Mouse (Mus musculus) neutrophil, adult 5-6 weeks (primary cell): ENCODE results near the gene Epor. TPM values are rescaled to one million over a fixed set of nuclear protein-coding genes. Genes with fewer than 3 reads are reported as not detected.

Source experiments
- ATAC-seq: fragments of 151-379, 151-347 bp; 2 replicates; pipeline ENCODE4 v1.8.0; 2017; ENCODE audit warnings: mild to moderate bottlenecking, moderate TSS enrichment; ENCODE audit not compliant: insufficient number of reproducible peaks, poor library complexity, low FRiP score, severe bottlenecking; ENCODE audit errors: extremely low read depth
- total RNA-seq: library from RNA; stranded (forward); fragments of 200-1000 nt; gene quantifications from 2 replicates; pipeline ENCODE4 v1.2.3, GENCODE M21; 2017

Epor gene
- total RNA-seq, 1 experiment from 2014 or later = not detected

DNA sequence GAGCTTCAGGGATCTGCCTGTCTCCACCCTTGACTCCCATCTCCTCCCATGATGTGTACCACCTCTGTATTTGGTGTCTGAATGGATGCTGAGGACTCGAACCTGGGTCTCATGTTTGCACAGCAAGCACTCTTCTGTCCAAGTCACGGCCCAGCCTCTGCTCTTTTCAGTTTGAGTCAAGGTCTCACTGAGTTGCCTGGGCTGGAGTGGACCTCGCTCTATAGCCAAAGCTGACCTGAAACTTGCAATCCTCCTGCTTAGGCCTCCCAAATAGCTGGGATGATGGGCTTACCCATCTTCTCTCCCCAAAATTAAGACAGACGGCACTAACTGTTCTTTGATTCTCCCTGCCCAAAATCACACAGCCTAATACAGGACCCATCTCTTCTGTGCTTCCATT is 40.3 kb downstream of the Epor start:
- no peak for ATAC-seq

DNA sequence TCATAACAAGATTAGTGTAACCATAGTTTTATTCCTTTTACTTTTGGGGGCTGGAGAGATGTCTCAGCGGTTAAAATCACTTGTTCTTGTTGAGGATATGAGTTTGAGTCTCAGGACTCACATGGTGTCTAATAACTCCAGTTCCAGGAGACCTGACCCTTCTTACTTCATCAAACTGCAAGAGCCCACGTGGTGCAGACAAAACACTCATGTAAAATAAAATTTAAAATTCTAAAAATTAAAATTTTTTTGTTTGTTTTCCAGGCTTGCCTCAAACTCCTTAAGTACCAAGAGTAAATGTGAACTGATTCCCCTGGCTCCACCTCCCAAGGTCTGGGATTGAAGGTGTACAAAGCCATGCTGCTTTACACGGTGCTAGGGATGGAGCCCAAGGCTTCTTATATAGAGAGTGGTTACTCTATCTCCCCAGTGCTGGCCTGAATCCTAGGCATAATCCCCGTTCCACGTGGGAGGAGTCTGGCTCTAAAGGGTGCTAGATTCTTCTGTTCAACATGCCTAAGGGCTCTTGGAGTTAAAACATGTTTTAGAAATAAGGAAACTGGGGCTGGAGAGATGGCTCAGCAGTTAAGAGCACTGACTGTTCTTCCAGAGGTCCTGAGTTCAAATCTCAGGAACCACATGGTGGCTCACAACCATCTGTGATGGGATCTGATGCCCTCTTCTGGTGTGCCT is 44.5 kb downstream of the Epor start:
- no peak for ATAC-seq

DNA sequence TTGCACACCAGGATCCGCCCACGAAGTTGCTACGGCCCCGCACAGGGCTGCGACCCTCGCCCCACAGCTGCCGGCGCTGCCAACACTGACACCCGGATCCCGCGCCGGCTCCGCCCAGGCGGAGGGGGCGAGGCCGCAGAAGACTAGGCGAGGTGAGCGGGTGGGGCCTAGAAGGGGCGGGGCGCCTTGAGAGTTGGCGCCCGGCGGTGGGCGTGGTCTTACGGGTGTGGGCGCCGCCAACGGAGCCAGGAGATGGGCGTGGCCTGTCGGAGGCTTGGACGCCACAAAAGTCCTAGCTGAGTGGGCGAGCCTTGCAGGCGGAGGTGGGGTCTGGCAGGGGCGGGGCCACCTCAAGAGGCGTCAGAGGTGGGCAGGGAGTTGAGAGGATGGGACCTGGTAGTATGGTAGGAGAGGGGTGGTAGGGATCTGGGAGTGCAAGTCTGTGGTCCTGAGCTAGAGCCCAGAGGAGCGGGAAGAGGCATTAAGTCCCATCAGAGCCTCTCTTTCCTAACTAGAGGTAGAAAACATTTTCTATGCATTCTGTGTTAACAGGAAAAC is 45.2 kb downstream of the Epor start, which contains the start of gene Rab3d:
Gene Rab3d, minus strand, starts transcription at position 158 of the 558 bp plus-strand sequence.
- peak; percentile 86 for ATAC-seq

DNA sequence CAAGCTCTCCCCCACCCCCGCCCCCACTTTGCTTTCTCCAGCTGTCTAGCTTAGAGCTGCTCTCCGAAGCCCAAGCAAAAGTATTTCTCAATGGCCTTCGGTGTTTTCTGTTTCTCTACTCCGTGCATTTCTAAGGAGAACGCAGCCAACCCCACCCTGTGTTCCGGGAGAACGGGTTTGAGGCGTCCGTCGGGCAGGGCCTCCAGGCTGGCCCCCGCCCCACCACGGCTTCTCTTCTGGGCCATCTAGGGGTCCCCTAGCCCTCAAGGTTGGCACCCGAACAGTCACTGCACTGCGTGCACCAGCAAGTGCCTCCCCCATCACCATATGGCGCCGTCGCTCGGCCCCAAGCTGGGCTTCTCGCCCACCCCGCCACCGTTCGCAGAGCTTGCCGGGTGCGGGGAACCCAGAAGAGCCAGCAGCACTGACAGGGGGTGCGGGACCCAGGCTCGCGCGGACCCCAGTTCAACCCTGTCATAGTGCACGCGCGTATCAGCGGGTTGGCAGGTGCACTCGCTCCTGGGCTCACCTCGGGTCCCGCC is 45.7 kb downstream of the Epor start:
- 0 out of 2 replicates have a peak, but pooled peaks have one; percentile 2 for ATAC-seq

DNA sequence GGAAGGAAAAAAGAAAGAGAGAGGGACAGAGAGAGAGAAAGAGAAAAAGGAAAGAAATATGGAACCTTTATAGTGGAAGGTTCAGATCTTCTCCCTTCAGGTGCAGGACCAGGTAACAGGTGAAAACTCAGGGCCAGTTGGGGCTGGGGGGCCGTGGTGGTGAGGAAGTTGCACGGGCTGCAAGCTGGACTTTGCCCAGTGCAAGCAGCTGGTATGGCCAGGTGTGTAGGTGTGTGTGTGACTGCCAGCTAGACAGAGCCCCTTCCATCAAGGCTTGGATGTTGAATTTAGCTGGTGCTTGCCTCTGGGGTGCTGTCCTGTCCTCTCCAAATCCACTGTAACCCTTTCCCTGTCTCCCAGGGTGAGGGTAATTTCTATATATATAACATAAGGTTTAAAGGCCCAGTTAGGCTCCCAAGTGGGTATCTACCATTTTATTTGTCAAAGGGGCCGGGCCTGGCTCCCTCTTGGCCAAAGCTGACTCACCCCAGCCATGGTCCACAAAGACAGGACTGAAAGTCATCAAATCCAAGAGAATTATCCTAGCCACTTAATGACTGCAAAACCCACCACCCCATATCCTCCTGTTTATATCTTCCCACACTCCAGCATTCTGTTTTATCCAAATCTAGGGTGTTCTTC is 46.3 kb downstream of the Epor start:
- no peak for ATAC-seq

DNA sequence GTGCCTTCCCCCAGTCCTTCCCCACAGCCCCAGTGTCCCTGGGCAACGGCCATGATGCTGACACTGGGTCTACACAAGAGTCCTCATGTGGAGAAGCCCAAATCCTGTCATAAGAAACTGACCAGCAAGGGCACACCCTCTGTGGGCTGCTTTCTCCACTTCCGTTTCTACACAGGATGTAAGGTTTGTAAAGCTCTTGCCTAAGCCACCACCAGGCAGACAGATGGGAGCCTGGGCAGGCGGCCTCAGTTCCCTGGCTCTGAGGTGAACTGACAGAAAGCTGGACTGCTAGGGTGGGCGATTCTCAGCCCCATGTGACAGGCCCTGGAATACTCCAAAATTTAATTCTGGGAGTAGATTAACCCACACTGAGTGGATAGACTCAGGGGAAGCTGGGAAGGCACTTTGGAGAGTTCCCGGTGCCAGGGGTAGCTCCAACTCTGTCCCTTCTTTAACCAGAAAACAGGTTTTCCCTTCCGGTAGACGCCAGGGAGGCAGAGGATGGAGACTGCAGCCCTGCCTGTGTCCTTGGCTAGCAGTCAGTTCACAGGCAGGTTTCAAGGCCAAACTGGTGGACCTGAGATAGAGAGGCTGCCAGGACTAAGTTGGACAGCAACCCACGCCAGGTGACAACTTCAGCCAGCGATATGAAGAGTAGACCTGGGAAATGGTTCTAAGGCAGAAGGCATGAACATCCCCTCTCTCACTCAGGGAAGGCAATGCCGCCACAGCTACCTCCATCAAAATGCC is 53.7 kb downstream of the Epor start:
- peak; percentile 62 for ATAC-seq

Other genes starting within 250 kb of the Epor start
- 8.6 and 10.0 TPM in 2 replicates for gene Ldlr, start 240.0 kb downstream of the Epor start, total RNA-seq
- 2.7 and 5.2 TPM in 2 replicates for gene Spc24, start 203.2 kb downstream of the Epor start, total RNA-seq
- 0.23 TPM in 1 of 2 replicates, not detected in the other for gene Kank2, start 164.8 kb downstream of the Epor start, total RNA-seq
- not detected in 2 replicates for gene Angptl8, start 128.0 kb downstream of the Epor start, total RNA-seq
- 1.2 and 3.3 TPM in 2 replicates for gene Dock6, start 110.9 kb downstream of the Epor start, total RNA-seq
- gene Rab3d, start 45.3 kb downstream of the Epor start, total RNA-seq = 17.1 and 20.0 TPM in 2 replicates
- gene Ccdc159, start 36.0 kb downstream of the Epor start, total RNA-seq = not detected in 2 replicates
- gene Tmem205, start 36.0 kb downstream of the Epor start, total RNA-seq = 1.6 TPM in 1 of 2 replicates, not detected in the other
- 0.25 TPM in 1 of 2 replicates, not detected in the other for gene Plppr2, start 26.5 kb downstream of the Epor start, total RNA-seq
- gene Swsap1, start 7.8 kb downstream of the Epor start, total RNA-seq = 3.1 and 3.7 TPM in 2 replicates
- gene Rgl3, start 25.9 kb upstream of the Epor start, total RNA-seq = not detected in 2 replicates
- gene Ccdc151, start 39.1 kb upstream of the Epor start, total RNA-seq = 0.49 TPM in 1 of 2 replicates, not detected in the other
- 37.1 and 40.3 TPM in 2 replicates for gene Prkcsh, start 39.3 kb upstream of the Epor start, total RNA-seq
- not detected in 2 replicates for gene Elavl3, start 88.5 kb upstream of the Epor start, total RNA-seq
- not detected in 2 replicates for gene Gm49318, start 107.8 kb upstream of the Epor start, total RNA-seq
- gene Zfp653, start 107.9 kb upstream of the Epor start, total RNA-seq = 13.5 and 18.5 TPM in 2 replicates
- 10.1 and 14.0 TPM in 2 replicates for gene Ecsit, start 121.9 kb upstream of the Epor start, total RNA-seq
- not detected in 2 replicates for gene Cnn1, start 135.7 kb upstream of the Epor start, total RNA-seq
- gene Elof1, start 153.7 kb upstream of the Epor start, total RNA-seq = 27.4 and 27.9 TPM in 2 replicates
- 70.6 and 71.3 TPM in 2 replicates for gene Acp5, start 172.2 kb upstream of the Epor start, total RNA-seq
- gene Pigyl, start 193.3 kb upstream of the Epor start, total RNA-seq = 13.0 and 16.6 TPM in 2 replicates
- not detected in 2 replicates for gene Zfp872, start 224.6 kb upstream of the Epor start, total RNA-seq